Mouse (Mus musculus) kidney, postnatal 25 days (tissue): ENCODE measurements around the gene Ldlrap1.

Source experiments
- DNase-seq, 2 experiments: peaks; one replicate each; pipeline ENCODE4 v3.0.0; 2021; ENCODE audit warnings: mixed read lengths in 2 of 2

The Ldlrap1 gene

DNA sequence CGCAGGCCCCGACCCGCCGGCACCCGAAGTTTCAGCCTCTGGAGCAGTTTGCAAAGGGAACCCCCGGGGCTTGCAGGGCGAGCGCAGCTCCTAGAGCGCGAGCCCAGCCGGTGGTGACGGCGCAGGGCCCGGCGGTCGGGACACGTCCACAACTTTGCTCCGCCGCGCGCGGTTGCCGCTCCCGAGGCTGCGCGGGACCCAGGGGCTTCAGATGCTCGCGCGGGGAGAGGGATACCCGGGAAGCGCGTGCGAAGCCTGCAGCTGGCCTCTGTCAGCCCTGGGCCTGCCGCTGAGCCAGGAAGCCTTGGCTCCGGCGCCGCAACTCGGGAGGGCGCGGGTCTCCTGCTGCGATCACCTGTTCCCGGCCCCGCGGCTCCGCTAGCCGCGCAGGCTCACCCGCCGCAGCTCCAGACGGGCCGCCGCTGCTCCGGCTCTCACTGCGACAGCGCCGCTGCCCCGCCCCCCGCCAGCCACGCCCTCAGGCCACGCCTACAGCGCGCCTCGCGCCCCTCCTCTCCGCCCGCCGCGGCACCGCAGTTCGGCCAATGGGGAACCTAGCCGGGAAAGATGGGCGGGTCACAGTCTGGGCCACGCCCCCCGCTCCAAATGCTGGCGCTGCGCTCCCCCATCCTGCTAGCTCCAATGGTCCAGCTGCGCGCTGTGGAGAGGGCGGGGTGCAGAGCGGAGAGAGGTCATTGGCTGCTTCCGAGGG is 63.8 kb downstream of the Ldlrap1 start, which contains the start of gene Man1c1:
Gene Man1c1 (minus strand): TSS at position 456 of the 712 bp plus-strand sequence.
- DNase-seq = peak; percentile 98

DNA sequence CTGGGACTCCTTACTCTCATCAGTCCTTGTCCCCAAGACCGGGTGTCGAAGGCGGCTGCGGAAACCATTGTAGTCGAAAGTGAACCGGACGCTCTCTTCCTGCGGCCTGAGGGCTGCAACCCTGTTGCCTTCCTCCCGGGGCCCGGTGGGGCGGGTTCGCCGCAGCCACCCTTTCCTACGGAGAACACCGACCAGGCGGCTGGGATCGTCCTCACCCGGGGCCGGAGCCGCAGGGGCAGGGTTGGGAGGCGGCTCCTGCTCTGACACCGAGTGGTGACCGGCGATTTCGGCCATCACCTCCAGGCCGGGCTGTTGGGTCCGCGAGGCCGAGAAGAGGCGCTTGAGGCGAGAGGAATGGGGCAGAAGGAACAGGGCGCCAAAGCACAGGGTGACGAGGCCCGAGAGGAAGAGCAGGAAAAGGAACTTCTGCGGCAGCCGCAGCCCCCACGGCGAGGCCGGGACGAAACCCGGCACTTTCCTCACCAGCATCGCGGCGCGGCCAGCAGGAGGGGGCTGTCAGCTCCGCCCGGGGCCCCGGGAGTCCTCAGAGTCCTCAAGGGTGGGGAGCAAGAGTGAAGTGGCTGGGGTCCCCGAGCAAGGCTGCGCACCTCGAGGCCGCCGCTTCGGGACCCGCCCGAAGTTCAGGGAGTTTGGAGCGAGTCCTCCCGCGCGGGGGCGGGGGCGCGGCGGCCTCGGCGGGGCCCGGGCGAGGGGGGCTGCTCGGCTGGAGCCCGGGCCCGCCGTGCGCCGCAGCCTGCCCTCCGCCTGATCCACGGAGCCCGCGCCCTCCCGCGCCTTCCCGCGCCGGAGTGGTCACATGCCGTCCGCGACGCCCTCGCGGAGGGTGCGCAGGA is 64.6 kb downstream of the Ldlrap1 start:
- peak; percentile 51 to 68 for DNase-seq

DNA sequence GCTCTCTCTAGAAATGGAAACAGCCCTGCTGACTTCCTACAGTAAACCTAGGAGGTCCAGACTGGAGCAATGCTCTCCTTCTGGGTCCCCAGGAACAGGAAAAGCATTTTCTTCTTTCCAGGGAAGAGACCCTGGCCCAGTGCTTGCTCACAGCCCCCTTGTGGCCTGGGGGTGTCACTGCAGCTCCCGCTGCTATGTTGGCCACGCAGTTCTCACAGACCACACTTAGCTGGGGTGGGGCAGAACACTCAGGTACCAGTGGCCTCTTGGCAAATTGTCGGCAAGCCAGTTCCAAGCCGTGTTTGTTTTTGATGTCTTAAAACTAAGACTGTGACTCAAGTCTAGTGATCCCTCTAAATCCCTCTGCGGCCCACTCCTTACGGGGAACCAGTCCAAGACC is 65.9 kb downstream of the Ldlrap1 start:
- peak; percentile 73 for DNase-seq

DNA sequence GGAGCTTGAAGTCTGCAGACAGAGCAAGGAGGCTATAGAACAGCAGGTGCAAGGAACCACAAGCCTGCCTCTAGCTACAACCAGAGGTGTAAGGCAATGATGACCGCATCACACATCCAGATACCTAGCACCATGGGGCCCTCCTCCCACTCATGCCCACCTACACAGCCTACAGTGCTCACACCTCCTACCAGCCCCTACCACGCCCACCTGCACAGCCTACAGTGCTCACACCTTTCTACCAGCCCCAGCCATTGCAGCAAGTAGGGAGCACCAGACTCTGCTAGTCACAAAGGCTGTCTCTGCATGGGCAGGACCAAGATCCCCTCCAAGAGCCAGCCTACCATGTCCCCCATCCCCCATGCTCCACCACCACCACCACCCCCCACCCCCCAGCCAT is 66.9 kb downstream of the Ldlrap1 start:
- DNase-seq = no peak

DNA sequence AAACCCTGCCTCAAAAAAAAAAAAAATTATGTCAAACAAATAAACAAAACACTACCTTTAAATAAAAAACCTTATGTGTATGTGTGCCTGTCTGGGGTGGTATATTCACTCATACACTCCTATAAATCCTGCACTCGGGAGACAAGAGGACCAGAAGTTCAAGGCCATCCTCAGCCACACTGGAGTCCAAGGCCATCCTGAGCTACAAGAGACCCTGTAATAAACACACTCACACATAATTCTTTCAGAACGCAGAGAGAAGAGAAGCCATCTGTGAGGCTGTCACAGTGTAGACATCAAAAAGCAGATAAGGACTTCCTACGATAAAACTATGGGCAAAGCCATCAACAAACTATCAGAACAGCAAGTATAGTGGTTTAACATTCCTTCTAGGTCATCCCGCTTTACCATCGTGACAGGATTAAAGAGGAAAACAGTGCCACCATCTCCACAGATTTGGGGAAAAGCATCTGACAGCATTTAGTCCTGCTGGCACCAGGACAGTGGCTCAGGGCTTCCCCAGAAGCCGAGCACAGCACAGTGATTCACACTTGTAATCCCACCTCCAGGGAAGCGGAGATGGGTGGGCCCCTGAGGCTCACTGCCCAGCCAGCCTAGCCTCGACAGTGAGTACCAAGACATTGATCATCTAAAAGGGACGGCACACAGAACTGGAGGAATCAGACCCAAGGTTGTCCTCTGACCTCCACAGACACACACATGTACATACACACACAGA is 74.5 kb downstream of the Ldlrap1 start:
- DNase-seq = no peak

DNA sequence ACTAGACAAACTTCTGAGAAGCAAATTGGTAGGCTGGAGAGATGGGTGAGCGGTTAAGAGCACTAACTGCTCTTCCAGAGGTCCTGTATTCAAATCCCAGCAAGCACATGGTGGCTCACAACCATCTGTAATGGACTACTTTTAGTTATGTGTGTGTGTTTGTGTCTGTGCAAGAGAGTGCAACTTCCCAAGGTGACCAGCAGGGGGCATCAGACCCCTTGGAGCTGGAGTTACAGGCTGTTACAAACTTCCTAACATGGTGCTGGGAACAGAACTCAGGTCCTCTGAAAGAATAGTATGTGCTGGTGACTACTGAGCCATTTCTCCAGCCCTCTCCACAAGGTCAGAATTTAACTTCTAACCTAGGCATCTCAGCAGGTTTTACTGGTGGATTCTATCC is 75.4 kb downstream of the Ldlrap1 start:
- no peak for DNase-seq
